ENCODE assay signal across 18 mouse cellular contexts in genomic region chr13:97320298-97320697, GRCm38 (mm10).
DNase-seq lines count a peak whose midpoint lies in the region; ATAC-seq and TF ChIP-seq lines count a peak whose summit lies in the region.
"Had no signal": no experiment of that assay in that cellular context is flagged by ENCODE, and none has a peak within 500 bp of the region (broad histone marks: within the 10 kb centered on the region; RNA-seq: fewer than 3 reads in every experiment).

No protein-coding gene starts in this region.

- no peak overlapping the region for H3K9ac ChIP-seq in forebrain, embryonic 15.5 days (replicated peaks)
- no peak overlapping the region for H3K9ac ChIP-seq in heart, embryonic 16.5 days (ENCODE audit: low read length)
- H3K9ac ChIP-seq in liver, embryonic 15.5 days: no peak overlapping the region
- no peak overlapping the region for H3K9ac ChIP-seq in liver, embryonic 12.5 days
- no peak overlapping the region for H3K9ac ChIP-seq in ES-E14 (ENCODE audit: insufficient read depth, low read depth, low read length, poor library complexity, severe bottlenecking)
- H3K9ac ChIP-seq: embryonic facial prominence, embryonic 12.5 days; liver, embryonic 13.5 days; stomach, embryonic 15.5 days had no signal

- in situ Hi-C loops in ES-E14 (cut with MboI; ENCODE audit: low sequenced_read_pairs in 2 of 2, unreplicated experiment in 2 of 2): no loop called here

- peak overlapping the region; percentile 58; the same call in 1 of the 2 replicates for H3K27ac ChIP-seq in forebrain, embryonic 10.5 days
- no peak overlapping the region for H3K27ac ChIP-seq in forebrain, embryonic 15.5 days (replicated peaks)
- peak overlapping the region; percentile 72 for H3K27ac ChIP-seq in heart, embryonic 16.5 days (ENCODE audit: low read length)
- no peak overlapping the region for H3K27ac ChIP-seq in liver, embryonic 15.5 days (replicated peaks)
- no peak overlapping the region for H3K27ac ChIP-seq in liver, embryonic 12.5 days
- H3K27ac ChIP-seq in ES-E14 (ENCODE audit: insufficient read depth, low read depth, low read length, poor library complexity, severe bottlenecking): peak overlapping the region; percentile 90
- H3K27ac ChIP-seq: embryonic facial prominence, embryonic 12.5 days; liver, embryonic 13.5 days; stomach, embryonic 15.5 days had no signal

- H3K4me1 ChIP-seq in forebrain, embryonic 10.5 days: peaks cover 35% of the 10 kb centered on the region
- H3K4me1 ChIP-seq in forebrain, embryonic 15.5 days: no peaks in the 10 kb centered on the region
- H3K4me1 ChIP-seq in heart, embryonic 16.5 days (ENCODE audit: control insufficient read depth, insufficient read depth, low read length): peaks cover 7% of the 10 kb centered on the region
- no peaks in the 10 kb centered on the region for H3K4me1 ChIP-seq in liver, embryonic 15.5 days (replicated peaks)
- H3K4me1 ChIP-seq in liver, embryonic 12.5 days: peaks cover 4% of the 10 kb centered on the region; the same call in 1 of the 2 replicates
- H3K4me1 ChIP-seq in ES-E14 (ENCODE audit: control insufficient read depth in 2 of 2, insufficient read depth in 2 of 2, low read length in 2 of 2, poor library complexity in 1 of 2): peaks cover 9 to 19% of the 10 kb centered on the region in 2 experiments
- H3K4me1 ChIP-seq: stomach, embryonic 15.5 days had no signal

- no peaks in the 10 kb centered on the region for H3K36me3 ChIP-seq in forebrain, embryonic 10.5 days (replicated peaks)
- no peaks in the 10 kb centered on the region for H3K36me3 ChIP-seq in forebrain, embryonic 15.5 days
- H3K36me3 ChIP-seq in heart, embryonic 16.5 days (ENCODE audit: control insufficient read depth, insufficient read depth): no peaks in the 10 kb centered on the region
- no peaks in the 10 kb centered on the region for H3K36me3 ChIP-seq in liver, embryonic 15.5 days (replicated peaks)
- H3K36me3 ChIP-seq in liver, embryonic 12.5 days: no peaks in the 10 kb centered on the region
- H3K36me3 ChIP-seq in ES-E14 (ENCODE audit: control insufficient read depth, insufficient read depth, low read length, poor library complexity, severe bottlenecking): no peaks in the 10 kb centered on the region
- H3K36me3 ChIP-seq: embryonic facial prominence, embryonic 12.5 days; liver, embryonic 13.5 days; stomach, embryonic 15.5 days had no signal

- H3K9me3 ChIP-seq in forebrain, embryonic 10.5 days: no peaks in the 10 kb centered on the region
- no peaks in the 10 kb centered on the region for H3K9me3 ChIP-seq in forebrain, embryonic 15.5 days
- H3K9me3 ChIP-seq in heart, embryonic 16.5 days (replicated peaks; ENCODE audit: control insufficient read depth, low read length): no peaks in the 10 kb centered on the region
- H3K9me3 ChIP-seq in liver, embryonic 15.5 days (replicated peaks): no peaks in the 10 kb centered on the region
- no peaks in the 10 kb centered on the region for H3K9me3 ChIP-seq in liver, embryonic 12.5 days (replicated peaks)
- no peaks in the 10 kb centered on the region for H3K9me3 ChIP-seq in ES-E14 (ENCODE audit: control insufficient read depth, insufficient read depth, low read depth, low read length)
- H3K9me3 ChIP-seq: embryonic facial prominence, embryonic 12.5 days; liver, embryonic 13.5 days; stomach, embryonic 15.5 days had no signal

- ATAC-seq in forebrain, embryonic 15.5 days (replicated peaks): no peak
- peak; percentile 78 for ATAC-seq in heart, embryonic 16.5 days (replicated peaks; ENCODE audit: extremely low read depth, insufficient read depth, low FRiP score)
- peak; percentile 54 for ATAC-seq in liver, embryonic 15.5 days (ENCODE audit: insufficient read depth)
- no peak for ATAC-seq in liver, embryonic 12.5 days
- ATAC-seq: midbrain, embryonic 16.5 days had no signal

- WGBS in forebrain, embryonic 10.5 days: 74% methylated on average over 1 of the region's 1 CpGs
- WGBS in forebrain, embryonic 15.5 days: 92% methylated on average over 1 of the region's 1 CpGs
- 78% methylated on average over 1 of the region's 1 CpGs for WGBS in heart, embryonic 16.5 days
- 71% methylated on average over 1 of the region's 1 CpGs for WGBS in liver, embryonic 15.5 days (ENCODE audit: insufficient replicate concordance)
- WGBS in liver, embryonic 12.5 days (ENCODE audit: insufficient replicate concordance): 71% methylated on average over 1 of the region's 1 CpGs

- H3K4me3 ChIP-seq in forebrain, embryonic 10.5 days: no peak overlapping the region
- no peak overlapping the region for H3K4me3 ChIP-seq in forebrain, embryonic 15.5 days
- H3K4me3 ChIP-seq in heart, embryonic 16.5 days (ENCODE audit: low read length): no peak overlapping the region
- no peak overlapping the region for H3K4me3 ChIP-seq in liver, embryonic 15.5 days (replicated peaks)
- H3K4me3 ChIP-seq in liver, embryonic 12.5 days: no peak overlapping the region
- no peak overlapping the region for H3K4me3 ChIP-seq in ES-E14 (ENCODE audit: insufficient read depth in 1 of 2, low read depth in 1 of 2, low read length in 2 of 2, poor library complexity in 1 of 2, severe bottlenecking in 1 of 2)
- H3K4me3 ChIP-seq: embryonic facial prominence, embryonic 12.5 days; liver, embryonic 13.5 days; stomach, embryonic 15.5 days had no signal

- H3K4me2 ChIP-seq in forebrain, embryonic 15.5 days (replicated peaks): no peak overlapping the region
- no peak overlapping the region for H3K4me2 ChIP-seq in heart, embryonic 16.5 days (ENCODE audit: low read depth, low read length)
- H3K4me2 ChIP-seq in liver, embryonic 15.5 days: no peak overlapping the region
- H3K4me2 ChIP-seq in liver, embryonic 12.5 days: no peak overlapping the region
- H3K4me2 ChIP-seq: embryonic facial prominence, embryonic 12.5 days; liver, embryonic 13.5 days; stomach, embryonic 15.5 days had no signal

- DNase-seq in forebrain, embryonic 10.5 days (ENCODE audit: extremely low spot score, low spot score): no peak
- DNase-seq in heart, adult 8-10 months (ENCODE audit: low spot score): no peak
- DNase-seq in ES-E14 (ENCODE audit: low read depth, low spot score): no peak
- no peak for DNase-seq in layer of hippocampus, postnatal 10 days (ENCODE audit: low spot score in 2 of 2)
- DNase-seq: adrenal gland, postnatal 25 days; cerebellum, adult 2 months; heart, postnatal 4 days; kidney, adult 8-10 months; layer of hippocampus, postnatal 36 days; liver, embryonic 13.5 days; thymus, adult 2 months had no signal

- peaks cover 3% of the 10 kb centered on the region for H3K27me3 ChIP-seq in forebrain, embryonic 10.5 days (ENCODE audit: poor library complexity, severe bottlenecking)
- no peaks in the 10 kb centered on the region for H3K27me3 ChIP-seq in forebrain, embryonic 15.5 days
- no peaks in the 10 kb centered on the region for H3K27me3 ChIP-seq in heart, embryonic 16.5 days (ENCODE audit: control insufficient read depth, insufficient read depth, low read length)
- H3K27me3 ChIP-seq in liver, embryonic 15.5 days: no peaks in the 10 kb centered on the region
- no peaks in the 10 kb centered on the region for H3K27me3 ChIP-seq in liver, embryonic 12.5 days (replicated peaks)
- H3K27me3 ChIP-seq: embryonic facial prominence, embryonic 12.5 days; liver, embryonic 13.5 days; stomach, embryonic 15.5 days had no signal

TF ChIP-seq in ES-E14, 5 proteins besides CTCF, POLR2A, EP300 and RAD21:
- TF ChIP-seq ZC3H11A (IDR thresholded peaks at IDR 0.05; ENCODE audit: borderline replicate concordance, low read depth, low read length) (no peak), CHD2 (IDR thresholded peaks at IDR 0.05; ENCODE audit: low read depth, low read length) (no peak), ZNF384 (IDR thresholded peaks at IDR 0.05; ENCODE audit: low read depth, low read length) (no peak), HCFC1 (IDR thresholded peaks at IDR 0.05; ENCODE audit: borderline replicate concordance, insufficient read depth, low read length) (no peak), MAFK (IDR thresholded peaks at IDR 0.05; ENCODE audit: insufficient read depth, low read depth, low read length) (no peak)

Comparison
In these comparisons a context has a peak if more than half of its experiments do, and no peak if none do; other contexts are left out.
1. H3K27ac ChIP-seq: peak in forebrain, embryonic 10.5 days (single experiment), heart, embryonic 16.5 days (single experiment) and ES-E14 (single experiment); none in forebrain, embryonic 15.5 days (single experiment), liver, embryonic 15.5 days (single experiment) and liver, embryonic 12.5 days (single experiment).
2. ATAC-seq: peak in heart, embryonic 16.5 days (single experiment) and liver, embryonic 15.5 days (single experiment); none in forebrain, embryonic 15.5 days (single experiment) and liver, embryonic 12.5 days (single experiment).